Mouse (Mus musculus) lung, postnatal 4 days (tissue): Measurements from ENCODE around the gene Fkbpl.
A peak's percentile ranks its signal among the peaks of the same experiment; 100 is the strongest.

Experiments
- DNase-seq, 2 experiments: peaks; one replicate each; pipeline ENCODE4 v3.0.0; 2021

Gene Fkbpl

DNA sequence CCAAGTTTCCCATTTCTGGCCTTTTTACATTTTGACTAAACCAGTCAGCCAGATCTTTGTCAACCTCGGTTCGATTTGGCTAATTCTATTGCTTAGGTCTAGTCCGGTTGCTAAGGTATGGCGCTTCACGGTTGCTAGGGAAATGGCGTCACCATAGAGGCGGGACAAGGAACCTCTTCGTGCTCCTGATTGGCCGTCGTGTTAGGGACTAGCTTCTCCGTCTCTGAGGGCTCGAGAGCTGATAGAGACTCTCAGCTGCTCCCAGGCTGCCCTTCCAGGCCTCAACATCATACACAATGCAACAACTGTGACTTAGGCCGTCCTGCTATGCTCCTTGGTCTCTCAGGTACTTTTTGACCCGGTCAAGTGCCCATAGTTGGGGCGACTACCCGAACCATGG, at the start of gene Fkbpl:
TSS of gene Fkbpl (plus strand) at position 157 of the 400 bp plus-strand sequence.
- peak; percentile 96 to 97 for DNase-seq

DNA sequence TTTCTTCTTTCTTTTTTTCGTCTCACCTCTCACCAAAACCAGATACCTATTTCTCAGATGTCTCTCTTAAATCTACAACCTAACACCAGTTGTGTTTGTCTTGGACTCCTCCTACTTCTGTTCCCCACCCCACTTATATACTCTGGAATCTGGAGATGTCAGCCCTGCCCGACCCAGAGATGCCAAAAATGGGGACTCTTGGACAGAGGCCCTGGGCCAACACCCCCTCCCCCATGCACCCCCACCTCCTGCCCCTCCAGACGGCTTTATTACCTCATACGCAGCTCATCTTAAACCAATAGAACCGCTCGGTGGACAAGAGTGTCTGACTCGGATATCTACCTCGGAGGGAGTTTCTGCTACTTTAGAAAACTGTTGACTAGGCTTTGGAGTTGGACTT, 48.5 kb upstream of the Fkbpl start:
- peak; percentile 46 to 68 for DNase-seq

DNA sequence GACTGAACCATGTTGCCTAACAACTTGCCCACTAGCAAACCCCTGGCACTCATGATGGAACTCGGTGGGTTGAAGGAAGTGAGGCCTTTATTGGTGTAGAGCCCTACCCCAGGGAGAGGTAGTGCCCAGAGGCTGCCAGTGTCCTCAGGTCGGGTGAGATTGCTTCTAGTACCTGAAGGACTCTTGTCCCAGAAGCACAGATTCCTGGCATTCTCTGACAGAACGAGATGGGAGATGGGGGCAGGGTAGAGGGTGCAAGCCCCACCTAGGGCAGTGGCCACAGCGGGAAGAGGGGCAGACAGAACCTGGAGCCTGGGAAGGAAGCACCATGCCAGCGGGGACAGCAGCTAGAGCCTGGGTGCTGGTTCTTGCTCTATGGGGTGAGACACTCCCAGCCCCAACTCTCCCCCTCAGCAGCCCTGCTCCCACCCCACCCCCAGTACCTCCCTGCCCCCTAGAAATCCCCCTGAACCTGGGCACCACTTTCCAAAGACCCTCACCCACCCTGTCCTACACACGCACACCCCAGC, 46.9 kb upstream of the Fkbpl start, which contains the start of gene Ager:
TSS of gene Ager (plus strand) at position 297 of the 530 bp plus-strand sequence.
- peak; percentile 73 to 85 for DNase-seq

DNA sequence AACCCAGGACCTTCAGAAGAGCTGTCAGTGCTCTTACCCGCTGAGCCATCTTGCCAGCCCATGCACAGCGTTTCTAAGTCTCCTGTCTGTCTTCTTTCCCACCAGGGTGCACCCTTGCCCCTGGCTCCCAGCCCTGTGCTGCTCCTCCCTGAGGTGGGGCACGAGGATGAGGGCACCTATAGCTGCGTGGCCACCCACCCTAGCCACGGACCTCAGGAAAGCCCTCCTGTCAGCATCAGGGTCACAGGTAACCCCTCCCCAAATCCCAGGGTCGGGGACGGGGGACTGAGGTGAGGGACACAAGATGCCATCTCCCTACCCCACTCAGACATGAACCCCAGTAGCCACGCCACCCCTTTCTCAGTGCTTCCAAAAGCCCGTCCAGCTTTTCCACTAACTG, 44.7 kb upstream of the Fkbpl start:
- DNase-seq: peak in 1 of 2 experiments; percentile 33

DNA sequence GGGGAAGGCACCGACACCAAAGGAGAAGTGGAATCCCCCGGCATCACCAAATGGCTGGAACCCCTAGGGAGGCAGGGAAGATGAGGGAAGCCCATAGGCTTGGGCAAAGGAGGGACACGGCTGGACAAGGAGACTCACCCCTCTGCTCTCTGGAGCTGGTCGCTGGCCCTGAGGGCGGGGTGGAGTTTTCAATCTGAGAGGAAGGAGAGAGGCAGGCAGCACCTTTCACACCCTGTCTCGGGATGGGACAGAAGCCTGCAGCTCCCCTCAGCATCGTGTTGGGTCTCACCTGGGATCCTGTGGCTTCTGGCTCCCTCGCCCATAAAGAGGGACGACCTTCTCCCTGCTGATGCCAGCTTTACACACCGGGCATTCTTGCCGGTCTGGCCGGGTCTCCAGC, 42.8 kb upstream of the Fkbpl start:
- DNase-seq: peak in 1 of 2 experiments; percentile 38

DNA sequence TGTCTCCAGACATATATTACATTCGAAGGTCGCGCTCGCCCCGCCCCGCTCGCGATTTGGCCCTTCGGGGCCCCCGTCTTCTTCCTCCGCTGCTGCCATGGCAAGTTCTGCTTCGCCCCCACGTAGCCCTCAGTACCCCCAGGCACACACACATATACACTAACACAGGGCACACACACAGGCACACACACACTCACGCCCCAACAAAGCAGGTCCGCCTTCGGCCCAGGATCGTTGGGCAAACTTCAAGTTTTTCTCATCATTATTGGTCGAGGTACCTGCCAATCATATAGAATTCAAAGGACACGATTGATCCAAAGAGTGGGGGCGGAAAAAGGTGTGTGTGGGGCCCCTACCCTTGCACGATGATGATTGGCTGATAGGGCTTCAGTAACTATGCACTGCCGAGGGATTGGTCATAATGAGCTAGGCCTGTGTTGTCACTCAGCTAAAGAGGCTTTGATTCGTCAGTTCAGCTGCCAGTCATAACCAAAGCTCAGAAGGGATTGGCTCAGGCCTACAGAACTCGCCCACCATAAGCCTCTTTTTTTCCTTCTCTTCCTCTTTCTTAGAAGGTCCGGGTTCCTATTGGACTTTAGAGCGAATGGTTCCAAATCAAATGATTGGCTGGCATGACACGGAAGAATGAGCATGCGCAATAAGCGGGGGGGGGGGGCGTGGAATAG, 41.0 kb upstream of the Fkbpl start, which contains the start of gene Rnf5:
TSS of gene Rnf5 (minus strand) at position 316 of the 686 bp plus-strand sequence.
- DNase-seq: peak; percentile 96 to 99

DNA sequence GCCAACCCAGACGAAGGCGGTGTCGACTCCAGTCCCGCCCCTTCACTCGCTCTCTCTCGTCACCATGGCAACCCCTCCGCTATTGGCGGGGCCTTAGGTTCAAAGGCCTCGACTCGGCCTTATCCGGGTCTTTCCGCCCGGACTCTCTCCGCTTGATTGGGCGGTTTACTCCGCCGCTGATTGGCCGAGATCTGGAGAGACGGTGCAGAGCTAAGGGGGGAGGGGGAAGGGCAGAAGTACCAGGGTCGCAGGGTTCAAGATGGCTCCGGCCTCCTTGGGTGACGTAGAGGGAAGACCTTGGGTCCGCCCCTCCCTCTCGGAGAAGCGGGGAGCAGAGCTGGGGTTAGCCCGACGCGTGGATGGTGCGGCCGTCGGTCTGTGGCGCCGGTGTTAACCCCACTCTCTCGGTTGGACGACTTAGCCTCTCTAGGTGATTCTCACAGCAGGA, 40.5 kb upstream of the Fkbpl start, which contains the start of gene Agpat1:
TSS of gene Agpat1 (plus strand) at position 202 of the 448 bp plus-strand sequence.
- DNase-seq: peak; percentile 99

DNA sequence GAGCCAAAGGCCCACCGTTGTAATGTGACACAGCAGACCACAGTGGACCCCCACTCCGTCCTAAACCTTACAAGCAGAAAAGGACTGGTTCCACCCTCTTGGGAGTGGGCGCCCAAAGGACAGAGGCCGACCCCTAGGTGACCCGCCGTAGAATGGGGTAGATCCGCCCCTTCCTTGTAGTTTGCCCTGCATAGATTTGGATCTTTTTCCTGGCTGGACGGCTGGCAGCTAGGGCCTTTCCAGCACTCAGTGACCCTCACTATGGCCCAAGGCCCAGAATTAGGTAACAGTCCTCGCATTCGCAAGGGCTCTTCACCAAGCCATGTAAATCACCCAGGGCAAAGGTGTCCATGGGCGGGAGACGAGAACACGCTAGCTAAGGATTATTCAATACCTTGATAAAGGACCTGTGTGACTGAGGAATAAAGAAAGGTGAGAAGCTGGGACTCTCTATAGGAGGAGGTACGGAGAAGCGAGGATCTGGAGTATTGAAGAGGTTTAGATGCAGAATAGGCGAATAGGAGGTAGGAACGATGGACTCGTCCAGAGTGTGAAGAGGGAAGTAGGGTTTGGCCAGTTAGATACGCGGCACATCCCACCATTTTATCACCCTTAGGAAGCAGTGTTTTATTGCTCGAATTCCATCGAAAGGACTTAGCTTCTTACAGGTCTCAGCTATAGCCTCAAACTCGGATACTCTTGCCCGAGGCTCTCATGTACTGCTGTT, 39.9 kb upstream of the Fkbpl start:
- DNase-seq: peak; percentile 70 to 80

DNA sequence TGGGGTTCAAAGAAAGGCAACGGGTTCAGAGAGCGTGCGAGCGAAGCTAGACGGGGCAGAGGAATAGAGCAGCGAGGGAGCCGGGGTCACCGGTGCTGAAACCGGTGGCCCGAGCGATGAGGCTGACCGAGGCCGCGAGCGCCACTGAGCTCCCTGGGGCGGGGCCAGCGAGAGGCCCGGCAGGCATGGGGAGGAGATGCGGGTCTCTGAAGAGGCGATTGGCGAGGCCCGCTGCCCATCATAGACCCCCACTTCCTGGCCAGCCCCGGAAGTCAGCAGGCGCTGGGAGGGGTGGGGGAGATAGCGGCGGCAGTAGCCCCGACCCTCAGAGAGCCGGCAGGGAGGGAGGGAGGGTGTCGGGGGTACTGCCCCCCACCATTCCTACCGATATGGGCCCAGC, 39.0 kb upstream of the Fkbpl start:
- peak; percentile 98 for DNase-seq

DNA sequence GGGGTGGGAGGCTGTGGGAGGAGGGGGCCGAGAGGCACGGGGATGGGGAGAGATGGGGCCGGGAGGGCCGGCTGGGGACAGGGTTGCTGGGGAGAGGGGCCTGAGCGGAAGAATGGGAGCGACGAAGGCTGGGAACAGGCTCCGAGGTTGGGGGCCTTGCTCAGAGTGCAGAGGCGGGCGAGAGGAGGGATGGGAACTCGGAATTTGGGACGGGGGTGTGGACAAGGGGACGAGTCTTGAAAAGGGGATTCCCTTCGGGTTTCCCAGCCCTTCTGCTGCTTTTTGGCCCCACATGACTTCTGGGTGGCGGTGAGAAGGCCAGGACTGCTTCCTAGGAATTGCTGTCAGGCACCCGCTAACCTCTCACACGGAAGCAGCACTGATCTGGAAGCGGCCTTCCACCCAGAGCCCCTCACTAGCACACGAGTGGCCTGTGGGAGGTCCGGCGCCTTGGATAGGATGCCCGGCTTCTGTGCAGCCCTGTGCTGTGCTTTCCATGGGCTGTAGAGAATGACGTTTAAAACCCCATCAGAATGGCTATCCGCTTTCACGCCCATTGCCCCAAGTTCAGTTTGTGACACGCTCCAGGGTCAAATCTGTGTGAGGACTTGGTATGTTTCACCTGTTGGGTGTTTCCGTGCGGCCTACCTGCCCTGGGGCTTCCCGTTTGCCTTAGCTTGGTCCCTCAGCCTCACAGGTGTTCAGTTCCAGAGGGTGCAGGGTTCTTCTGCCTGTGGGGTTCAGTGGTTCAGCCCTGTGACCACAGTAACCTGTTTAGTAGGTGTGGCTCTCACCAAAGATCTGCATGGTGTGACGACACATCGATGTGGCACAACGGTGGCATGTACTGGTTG, 38.2 kb upstream of the Fkbpl start:
- DNase-seq: peak in 1 of 2 experiments; percentile 54

DNA sequence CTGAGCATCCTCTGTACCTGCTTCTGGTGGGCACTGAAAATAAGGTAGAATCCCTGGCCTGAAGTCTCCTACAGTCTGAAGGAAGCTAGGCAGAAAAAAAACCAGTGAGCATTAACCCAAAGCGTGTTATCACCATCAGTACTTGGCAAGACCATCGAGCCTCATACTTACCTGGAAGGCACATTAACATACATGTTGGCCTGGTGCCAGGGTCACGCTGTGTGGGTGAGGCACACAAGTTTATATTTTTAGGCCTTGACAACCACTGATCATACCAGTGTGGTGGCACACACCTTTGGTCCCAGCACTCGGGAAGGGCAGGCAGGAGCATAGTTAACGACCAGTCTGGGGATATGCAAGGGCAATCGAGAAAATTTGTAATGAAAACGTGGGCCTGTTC, 36.6 kb upstream of the Fkbpl start:
- DNase-seq: no peak

DNA sequence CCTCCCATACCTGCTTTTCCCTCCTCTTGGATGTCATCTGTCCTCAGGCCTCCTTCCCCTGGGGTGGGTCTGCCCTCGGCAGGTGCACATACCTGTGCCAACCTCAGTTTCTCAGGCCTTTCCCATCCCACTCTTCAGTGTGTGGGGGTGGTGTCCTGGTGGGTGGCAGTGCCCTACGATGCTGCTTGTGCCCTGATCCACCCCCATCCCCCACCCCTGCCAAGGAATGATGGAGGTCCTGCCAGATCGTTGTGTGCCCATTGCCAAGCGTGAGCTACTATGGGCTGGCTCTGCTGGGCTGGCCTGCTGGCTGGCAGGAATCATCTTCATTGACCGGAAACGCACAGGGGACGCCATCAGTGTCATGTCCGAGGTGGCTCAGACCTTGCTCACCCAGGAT, 33.5 kb upstream of the Fkbpl start:
- DNase-seq: no peak

DNA sequence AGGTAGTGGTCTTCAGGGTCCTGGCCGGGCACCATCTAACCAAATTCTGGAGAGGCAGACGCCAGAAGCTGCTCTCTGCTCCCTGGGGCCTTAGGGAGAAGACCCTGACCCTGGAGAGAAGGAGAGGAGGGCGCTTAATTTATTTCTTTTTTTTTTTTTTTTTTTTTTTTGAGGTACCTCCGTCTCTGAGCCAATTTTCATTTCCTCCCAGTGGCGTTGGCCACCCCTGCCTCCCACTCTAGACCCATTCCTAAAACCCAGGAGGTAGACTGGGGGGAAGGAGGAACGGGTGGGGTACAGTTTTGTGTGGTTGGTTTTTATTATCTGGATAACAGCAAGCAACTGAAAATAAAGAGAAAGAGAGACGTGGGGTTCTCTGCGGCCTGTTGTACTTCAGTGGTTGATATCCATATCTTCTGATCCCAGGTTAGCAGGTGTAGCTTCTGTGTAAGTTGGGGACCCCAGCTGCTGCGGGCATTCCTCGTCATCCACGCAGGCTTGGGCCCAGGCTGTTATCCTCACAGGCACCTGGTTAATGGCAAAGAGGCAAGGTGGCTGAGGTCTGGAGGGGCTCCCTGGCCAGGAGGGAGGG, 31.4 kb upstream of the Fkbpl start:
- DNase-seq: no peak

DNA sequence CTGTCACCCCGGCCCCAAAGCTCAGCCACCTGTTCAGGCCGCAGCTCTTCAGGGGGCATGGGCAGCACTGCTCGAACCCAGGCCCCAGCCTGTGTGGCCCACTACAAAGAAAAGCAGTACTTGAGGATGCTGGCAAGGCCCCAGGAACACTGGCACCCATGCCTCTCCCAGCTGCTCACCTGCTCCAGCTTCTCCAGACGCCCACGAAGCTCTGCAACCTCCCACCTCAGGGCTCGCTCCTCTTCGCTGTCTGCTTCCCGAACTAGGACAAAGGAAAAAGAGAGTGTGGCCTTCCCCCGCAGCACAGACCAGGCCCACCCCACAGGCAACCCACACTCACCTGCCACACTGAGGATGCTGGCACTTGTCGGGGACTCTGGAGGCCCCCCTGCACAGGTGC, 30.7 kb upstream of the Fkbpl start:
- DNase-seq: peak in 1 of 2 experiments; percentile 21

DNA sequence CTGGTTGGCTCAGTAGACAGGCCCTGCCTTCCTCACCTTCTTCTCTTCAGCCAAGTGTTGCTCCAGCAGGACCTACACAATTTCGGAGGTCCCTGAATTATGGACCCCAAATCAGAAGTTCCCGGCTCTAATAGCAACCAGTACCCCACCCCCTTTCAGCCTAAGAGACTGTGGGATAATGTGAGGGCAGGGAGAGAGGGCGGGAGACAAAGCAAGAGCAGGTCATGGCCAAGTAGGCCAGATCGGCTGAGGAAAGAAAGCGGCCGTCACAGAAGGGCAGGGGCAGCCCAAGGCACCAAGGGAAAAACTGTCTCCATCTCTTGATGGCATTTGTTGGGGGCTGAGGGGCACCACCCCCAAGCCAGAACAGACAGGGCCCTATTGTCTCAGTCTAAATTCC, 28.7 kb upstream of the Fkbpl start, which contains the start of gene Egfl8:
TSS of gene Egfl8 (minus strand) at position 101 of the 400 bp plus-strand sequence.
- no peak for DNase-seq

DNA sequence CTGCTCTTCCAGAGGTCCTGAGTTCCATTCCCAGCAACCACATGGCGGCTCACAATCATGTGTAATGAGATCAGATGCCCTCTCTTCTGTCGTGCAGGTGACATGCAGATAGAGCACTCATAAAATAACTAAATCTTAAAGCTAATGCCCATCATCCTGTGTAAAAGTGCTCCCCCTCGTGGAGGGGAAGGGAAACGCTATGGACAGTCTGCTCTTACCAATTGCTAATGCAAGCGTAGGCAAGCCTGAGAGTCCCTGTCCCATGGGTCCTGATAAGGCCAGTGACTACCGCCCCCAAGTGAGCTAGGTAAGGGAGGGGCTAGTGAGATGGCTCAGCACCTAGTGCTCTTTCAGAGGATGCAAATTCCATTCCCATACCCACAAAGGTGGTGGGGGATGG, 25.6 kb upstream of the Fkbpl start:
- DNase-seq: peak; percentile 63 to 84

DNA sequence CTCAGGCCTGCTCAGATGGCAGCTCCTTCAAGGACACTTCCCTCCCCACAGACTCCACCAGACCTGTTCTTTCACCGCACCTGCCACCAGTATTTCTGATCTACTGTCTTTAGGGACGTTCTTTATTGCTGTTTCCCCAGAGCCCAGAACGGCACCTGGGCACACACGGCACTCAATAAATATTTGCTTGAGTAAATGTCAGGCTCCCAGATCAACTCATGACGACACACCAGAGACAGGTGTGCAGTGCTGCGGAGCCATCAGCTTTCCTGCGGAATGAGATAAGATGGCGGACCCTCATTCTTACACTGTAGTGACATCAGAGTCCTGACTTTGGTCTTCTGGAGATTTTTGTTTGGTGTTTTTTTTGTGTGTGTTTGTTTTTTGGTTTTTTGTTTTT, 23.6 kb upstream of the Fkbpl start:
- no peak for DNase-seq

DNA sequence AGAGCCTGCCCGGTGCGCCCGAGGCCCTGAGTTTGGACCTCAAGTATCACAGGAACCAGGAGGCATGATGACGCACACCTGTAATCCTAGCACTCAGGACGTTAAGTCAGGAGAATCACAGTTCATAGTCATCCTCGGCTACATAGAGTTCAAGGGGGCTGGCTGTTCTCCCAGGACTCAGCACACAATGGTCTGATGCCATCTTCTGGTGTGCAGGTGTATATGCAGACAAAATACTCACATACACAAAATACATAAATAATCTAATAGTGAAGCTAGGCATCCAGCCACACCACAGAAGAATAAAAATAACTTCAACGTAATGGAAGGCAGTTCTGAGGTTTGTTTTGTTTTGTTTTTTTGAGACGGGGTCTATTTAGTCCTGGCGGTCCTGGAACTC, 21.4 kb upstream of the Fkbpl start:
- no peak for DNase-seq

DNA sequence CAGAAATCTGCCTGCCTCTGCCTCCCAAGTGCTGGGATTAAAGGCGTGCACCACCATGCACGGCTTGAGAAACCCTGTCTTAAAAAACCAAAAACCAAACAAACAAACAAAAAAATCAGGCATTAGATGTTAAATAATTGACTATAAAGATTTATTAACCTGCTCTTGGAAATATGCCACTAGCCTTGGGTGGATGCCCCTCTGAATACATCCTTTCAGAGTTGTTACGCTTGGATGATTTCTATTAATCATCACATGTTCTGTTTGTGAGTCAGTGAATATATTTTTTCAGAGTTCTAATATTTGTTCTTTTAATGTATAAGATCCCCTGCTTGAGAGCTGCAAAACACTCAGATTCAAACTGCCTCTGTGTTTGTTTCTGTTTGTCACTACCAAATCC, 19.6 kb upstream of the Fkbpl start:
- no peak for DNase-seq

DNA sequence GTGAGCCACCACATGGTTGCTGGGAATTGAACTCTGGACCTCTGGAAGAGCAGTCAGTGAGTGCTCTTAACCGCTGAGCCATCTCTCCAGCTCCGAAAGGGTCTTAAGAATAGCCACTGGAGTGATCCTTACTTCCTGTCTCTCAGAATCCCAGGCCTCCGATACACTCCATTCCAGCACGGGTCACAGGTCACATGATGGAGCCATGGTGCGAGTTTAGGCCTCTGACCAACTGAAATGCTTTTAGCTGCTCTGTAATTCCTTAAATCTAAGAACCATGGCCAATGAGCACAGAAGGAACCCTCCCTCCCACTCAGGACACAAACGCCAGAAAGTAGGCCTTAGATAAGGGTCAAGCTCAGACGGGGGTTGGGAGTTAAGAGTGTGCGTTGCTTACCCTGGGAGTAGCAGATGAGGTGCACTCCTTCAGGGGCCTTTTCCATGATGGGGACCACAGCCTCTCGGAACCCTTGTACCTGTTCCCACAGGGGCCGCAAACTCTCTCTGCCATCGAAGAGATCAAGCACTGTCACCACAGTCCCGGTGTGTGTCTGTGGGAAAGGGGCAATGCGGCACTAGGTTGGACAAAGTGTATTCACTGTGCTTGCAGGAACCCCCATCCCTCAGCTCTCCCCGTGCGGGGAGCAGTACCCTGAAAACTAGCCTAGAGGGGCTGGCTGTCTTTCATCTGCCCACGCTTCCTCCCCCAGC, 18.3 kb upstream of the Fkbpl start:
- DNase-seq: no peak

DNA sequence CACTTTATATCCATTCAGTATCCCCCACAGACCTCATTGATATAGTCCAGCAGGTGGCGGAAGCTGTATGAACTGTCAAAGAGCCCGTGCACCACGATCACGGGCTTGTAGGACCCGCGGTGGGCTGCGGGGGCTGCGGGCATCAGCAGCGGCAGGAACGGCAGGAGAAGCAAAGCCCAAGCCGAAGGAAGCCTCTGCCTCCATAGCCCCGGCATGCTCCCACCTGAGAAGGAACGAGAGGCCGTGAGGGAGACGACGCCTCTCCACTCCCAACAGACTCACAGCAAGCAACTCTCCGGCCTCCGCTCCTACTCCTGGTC, 17.8 kb upstream of the Fkbpl start:
- peak; percentile 43 to 55 for DNase-seq
